17 mouse cellular contexts compared by ENCODE assay signal in the genomic region with DNA sequence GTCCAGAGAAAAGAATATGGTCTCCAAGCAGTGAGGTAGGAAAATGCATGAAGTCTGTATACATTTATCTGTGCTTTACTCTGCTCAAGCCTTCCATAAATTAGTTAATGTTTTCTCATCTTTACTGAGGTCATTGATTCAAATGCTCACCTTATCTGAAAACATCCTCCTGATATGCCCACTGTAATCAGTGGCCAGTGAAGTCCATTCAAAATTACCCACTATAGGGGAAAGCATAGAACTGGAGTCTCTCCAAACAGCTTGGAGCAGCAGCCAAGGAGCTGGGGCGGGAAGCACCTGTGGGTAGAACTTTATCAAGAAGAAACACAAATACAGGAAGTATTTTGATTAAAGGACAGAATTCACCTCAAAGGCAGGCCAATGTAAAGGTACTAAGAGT.
"Had no signal": no experiment of that assay in that cellular context is flagged by ENCODE, and none has a peak within 500 bp of the region (broad histone marks: within the 10 kb centered on the region; RNA-seq: fewer than 3 reads in every experiment).

No protein-coding gene starts in this region.

- H3K27me3 ChIP-seq: neural tube, embryonic 15.5 days had no signal

- H3K4me1 ChIP-seq: neural tube, embryonic 15.5 days had no signal

- H3K9me3 ChIP-seq: limb, embryonic 10.5 days; midbrain, embryonic 10.5 days; neural tube, embryonic 15.5 days had no signal

- H3K4me3 ChIP-seq: layer of hippocampus, adult 2 months; left cerebral cortex, adult 2 months; limb, embryonic 10.5 days; midbrain, embryonic 10.5 days; myocyte; neural tube, embryonic 15.5 days had no signal

- DNase-seq: kidney, adult 11 months; kidney, adult 9 months; kidney, postnatal 10 days; kidney, postnatal 4 days; lung, postnatal 4 days; midbrain, embryonic 14.5 days; right cerebral cortex, adult 18-20 months; right cerebral cortex, postnatal 25 days; thymus, adult 2 months; thymus, postnatal 25 days had no signal

- ATAC-seq: lung, postnatal 0 days had no signal

- H3K36me3 ChIP-seq: limb, embryonic 10.5 days; midbrain, embryonic 10.5 days; neural tube, embryonic 15.5 days had no signal

- H3K27ac ChIP-seq: layer of hippocampus, adult 2 months; left cerebral cortex, adult 2 months; limb, embryonic 10.5 days; midbrain, embryonic 10.5 days; neural tube, embryonic 15.5 days had no signal

- H3K4me2 ChIP-seq: neural tube, embryonic 15.5 days had no signal

- H3K9ac ChIP-seq: neural tube, embryonic 15.5 days had no signal
